Mouse (Mus musculus): Measurements from ENCODE around the gene Iqschfp. TPM values are rescaled to one million over a fixed set of nuclear protein-coding genes. Genes with fewer than 3 reads are reported as not detected.

The Iqschfp gene
- total RNA-seq, 1 experiment from 2014 or later = not detected

DNA sequence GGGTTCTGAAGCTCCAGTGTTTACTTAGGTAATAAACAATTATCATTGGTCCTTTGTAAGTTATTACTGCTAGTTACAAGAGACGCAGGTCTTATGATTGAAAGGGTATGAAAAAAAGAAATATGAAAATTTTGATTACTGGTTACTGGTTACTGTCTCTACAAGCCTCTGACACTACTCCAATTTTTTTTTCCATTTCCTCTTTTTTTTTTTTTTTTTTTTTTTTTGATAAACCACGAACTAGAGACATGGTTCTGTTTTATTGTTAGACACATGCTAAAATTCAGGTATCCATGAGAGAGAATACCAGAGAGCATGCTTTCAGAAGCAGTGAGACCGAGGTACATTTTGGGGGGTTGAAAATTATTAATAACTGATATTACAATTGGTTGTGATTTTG lies 43.8 kb downstream of the Iqschfp start:
- no peak for ATAC-seq (replicated peaks; ENCODE audit: insufficient number of reproducible peaks, low FRiP score, low TSS enrichment, poor library complexity, severe bottlenecking)

DNA sequence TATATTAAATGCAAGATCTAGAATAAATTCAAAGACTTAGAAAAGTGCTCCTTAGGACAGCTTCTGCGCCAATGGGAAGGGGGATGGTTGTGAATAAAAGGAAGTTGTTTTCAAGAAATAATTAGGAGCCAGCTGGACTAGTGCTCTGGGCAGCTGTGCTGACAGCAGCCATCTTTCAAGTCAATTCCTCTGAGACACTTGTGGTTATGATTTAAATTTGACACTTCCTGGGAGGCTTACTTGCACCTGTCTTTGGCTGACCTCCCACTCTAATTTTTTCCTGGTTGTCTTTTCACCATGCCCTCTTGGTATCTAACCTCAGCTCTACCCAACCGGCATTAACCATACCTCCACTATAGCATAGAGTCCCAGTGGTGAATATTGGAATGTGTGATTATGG lies 55.0 kb downstream of the Iqschfp start:
- ATAC-seq (replicated peaks; ENCODE audit: insufficient number of reproducible peaks, low FRiP score, low TSS enrichment, poor library complexity, severe bottlenecking) = no peak

DNA sequence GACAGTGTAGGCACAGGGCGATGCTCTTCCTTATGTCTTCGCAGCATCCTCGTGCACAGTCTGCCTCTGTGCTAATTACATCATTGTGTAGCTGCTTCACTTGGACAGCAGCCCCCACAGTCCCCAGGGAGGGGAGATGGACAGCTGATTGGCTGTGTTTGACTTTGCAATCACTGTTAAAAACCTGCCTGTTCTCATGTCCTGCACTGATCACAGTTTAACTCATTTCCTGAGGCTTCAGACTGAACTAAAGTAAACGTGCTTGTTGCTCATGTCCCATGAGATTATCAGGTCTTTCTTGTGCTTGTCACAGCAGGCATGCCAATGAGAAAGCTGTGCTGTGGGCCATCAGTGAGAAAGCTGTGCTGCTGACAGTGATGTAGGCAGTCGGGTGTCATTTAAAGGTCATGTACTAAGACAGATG lies 60.5 kb downstream of the Iqschfp start:
- no peak for ATAC-seq (replicated peaks; ENCODE audit: insufficient number of reproducible peaks, low FRiP score, low TSS enrichment, poor library complexity, severe bottlenecking)

DNA sequence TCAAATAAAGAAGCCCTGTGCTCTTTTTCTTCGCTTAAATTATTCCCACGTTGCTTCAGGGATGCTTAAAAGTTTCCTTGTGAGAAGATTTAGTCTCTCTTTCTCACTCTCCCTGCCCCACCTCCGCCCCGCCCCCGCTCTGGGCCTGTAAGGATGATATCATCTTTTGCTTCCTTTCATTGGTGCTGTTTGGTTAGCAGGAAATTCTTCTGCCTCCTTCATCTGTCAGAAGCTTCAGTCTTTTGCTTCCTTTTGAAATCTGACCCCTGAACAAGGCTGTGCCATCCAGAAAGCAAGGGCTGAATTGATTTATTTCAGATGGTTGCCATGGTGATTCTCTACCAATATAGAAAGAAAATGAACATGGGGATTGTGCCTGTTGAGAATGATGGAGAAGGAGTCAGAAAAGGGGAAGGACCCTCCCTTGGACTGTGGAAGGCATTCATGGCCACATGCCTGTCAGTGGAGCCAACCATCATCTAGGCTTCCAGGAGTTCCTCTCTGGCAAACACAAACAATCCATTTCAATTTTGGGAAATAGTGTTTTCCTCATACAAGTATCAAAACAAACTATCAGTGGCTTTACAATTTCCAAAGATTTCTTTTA lies 62.5 kb downstream of the Iqschfp start:
- ATAC-seq (replicated peaks; ENCODE audit: insufficient number of reproducible peaks, low FRiP score, low TSS enrichment, poor library complexity, severe bottlenecking) = no peak

DNA sequence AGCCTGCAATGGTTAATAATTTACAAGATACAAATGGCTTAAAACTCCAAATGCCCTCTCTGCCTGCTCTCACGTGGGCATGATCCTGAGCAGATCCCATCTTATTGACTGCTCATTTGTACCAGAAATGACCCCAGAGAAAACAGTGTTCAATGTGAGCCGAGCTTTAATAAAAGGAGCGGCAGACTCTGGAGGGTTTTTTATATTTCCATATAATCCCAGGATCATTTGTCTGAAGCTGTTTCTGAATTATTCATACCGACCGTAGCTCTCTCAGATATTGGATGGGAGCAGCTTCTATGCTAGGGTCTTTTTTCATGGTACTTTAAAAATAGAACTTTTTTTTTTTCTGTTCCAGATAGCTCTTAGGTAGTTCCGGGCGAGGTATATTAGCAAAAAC lies 67.6 kb downstream of the Iqschfp start:
- ATAC-seq (replicated peaks; ENCODE audit: insufficient number of reproducible peaks, low FRiP score, low TSS enrichment, poor library complexity, severe bottlenecking) = no peak

DNA sequence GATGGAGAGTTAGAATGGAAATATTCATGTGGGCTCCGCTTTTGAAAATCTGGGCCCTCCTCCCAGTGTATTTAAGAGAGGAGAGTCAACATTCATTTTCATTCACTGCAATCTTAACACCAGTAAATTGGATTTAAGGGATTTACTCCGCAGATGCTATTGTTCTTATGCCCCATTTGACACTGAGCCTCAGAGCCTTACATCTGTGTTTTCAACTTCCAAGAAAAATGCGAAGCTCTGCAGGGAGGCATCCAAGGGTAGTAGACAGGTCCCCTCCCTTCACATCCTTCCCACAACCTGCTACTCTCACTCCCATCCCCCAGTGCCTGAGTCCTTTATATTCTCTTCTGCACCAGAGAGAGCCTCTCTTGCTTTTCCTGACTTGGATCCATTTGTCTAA lies 68.1 kb downstream of the Iqschfp start:
- no peak for ATAC-seq (replicated peaks; ENCODE audit: insufficient number of reproducible peaks, low FRiP score, low TSS enrichment, poor library complexity, severe bottlenecking)

DNA sequence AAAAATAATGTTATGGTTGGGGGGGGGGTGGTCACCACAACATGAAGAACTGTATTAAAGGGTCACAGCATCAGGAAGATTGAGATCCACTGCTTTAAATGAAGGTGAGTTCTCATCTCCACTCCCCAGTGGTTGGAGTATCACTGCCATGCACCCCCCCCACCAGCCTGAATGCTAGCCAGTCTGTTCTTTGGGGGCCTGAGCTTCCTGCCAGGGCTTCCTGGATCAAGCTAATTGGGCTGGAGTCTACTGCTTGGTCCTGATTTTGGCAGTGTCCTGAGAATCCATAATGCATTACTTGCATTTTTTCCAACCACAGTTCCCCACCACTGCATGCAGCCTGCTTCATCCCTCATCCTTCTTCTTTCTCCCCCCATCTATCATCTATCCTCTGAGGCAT lies 68.7 kb downstream of the Iqschfp start:
- no peak for ATAC-seq (replicated peaks; ENCODE audit: insufficient number of reproducible peaks, low FRiP score, low TSS enrichment, poor library complexity, severe bottlenecking)

DNA sequence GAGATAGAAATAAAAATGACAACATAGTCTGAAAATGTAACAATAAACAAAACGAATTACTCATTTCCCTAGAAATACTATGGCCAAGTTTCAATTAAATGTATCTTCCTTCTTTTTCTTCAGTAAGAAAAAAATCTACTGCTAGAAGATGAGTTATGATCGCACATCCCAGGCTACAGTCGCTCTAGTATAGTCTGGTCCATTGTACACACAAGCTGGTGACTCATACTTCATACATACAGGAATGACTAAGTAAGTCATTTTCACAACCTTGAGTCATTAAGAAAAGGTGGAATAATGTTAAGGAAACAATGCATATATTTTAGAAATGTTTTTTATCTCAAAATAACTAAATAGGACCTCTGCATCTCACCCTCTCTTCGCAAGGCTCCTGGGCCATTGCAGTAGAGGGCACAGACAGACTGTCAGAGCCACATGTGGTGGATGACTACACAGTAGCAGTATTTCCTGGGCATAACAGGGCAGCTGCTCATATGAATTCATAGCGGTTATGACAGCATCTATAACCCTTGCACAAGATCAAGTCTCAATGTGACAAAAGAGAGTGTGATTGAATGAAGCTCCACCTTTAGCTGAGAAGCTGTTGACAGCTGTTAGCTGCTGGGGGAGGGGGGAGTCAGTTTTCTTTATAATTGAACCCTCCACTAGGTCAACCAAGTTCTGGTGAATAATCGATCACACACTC lies 70.1 kb downstream of the Iqschfp start:
- ATAC-seq (replicated peaks; ENCODE audit: insufficient number of reproducible peaks, low FRiP score, low TSS enrichment, poor library complexity, severe bottlenecking) = no peak

DNA sequence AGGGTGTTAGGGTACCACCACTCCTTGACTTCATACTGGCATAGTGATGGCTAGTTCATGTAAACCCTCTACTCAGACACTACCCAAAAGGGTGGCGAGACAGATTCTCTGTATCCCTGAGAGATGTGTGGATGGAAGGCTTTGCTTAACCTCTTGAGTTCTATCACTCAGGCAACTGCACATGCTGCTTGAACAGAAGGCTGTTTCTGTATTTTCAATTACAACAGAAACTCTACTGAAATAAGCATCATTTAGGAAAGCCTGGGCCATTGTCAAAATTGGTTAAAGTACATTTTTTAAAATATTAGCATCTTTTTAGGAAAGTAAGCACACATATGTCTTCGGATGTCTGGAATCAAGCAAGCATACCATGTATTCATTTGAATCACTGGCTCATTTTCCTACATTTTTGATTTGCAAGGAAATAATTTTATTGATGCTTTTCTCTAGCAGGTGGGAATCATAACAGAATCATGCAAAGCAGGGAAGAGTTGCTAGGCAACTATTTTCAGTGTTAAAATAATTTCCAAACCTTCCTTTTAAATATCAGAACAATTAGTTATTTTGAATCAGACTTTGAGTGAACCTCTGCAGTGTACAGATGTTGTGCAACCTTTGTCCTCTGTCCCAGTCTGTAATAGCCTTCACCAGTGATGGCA lies 82.4 kb downstream of the Iqschfp start:
- no peak for ATAC-seq (replicated peaks; ENCODE audit: insufficient number of reproducible peaks, low FRiP score, low TSS enrichment, poor library complexity, severe bottlenecking)

DNA sequence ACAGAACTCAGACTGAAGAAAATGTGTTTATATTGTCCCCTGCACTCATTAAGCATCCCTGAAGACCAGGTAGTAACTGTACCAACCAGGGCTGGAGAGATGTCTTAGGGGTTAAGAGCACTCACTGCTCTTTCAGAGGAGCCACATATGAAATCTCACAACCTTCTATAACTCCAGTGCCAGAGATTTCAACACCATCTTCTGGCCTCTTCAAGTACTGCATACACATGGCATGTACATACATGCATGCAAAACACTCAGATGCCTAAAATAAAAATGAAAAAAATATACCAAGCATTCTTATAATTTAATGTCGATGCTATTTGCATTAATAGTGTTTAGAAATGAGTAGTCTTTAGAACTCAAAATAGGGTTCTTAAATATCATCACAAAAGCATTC lies 88.0 kb downstream of the Iqschfp start:
- ATAC-seq (replicated peaks; ENCODE audit: insufficient number of reproducible peaks, low FRiP score, low TSS enrichment, poor library complexity, severe bottlenecking) = no peak

DNA sequence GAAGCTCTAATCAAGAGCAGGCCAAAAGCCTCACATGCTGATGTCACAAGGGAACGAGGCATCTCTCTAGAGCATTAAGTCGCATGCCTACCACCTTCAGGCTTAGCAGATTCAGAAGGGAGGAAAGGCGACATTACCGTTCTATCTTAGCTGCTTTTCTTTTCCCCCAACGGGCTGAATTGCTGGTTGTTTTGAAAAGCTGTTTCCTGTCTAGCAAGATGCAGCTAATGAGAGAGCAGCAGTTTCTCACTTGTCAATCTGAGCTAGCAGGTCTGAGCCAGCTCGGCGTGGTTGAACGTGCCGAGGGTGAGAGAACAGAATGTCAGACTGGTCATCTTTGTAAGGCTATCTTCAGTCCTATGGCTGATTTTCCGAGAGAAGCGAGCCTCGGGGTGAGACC lies 91.3 kb downstream of the Iqschfp start:
- no peak for ATAC-seq (replicated peaks; ENCODE audit: insufficient number of reproducible peaks, low FRiP score, low TSS enrichment, poor library complexity, severe bottlenecking)

DNA sequence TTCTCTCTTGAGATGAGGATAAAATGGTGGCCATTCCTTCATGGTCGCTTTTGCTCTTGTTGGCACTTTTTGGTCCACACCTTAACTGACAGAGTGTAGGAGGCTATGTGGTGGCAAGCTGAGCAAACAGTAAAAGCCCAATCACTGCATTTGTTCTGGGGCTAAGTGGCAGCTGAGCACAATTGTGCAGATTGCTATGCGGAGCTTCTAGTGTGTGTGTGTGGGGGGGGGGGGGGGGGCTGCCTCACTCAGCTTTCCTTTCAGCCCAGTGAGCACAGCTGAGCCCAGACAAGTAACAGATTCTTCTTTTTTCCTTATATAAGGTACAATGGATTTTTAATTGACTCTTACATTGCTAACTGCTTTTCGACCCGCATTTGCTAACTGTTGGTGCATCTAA lies 110.4 kb downstream of the Iqschfp start:
- ATAC-seq (replicated peaks; ENCODE audit: insufficient number of reproducible peaks, low FRiP score, low TSS enrichment, poor library complexity, severe bottlenecking) = no peak

DNA sequence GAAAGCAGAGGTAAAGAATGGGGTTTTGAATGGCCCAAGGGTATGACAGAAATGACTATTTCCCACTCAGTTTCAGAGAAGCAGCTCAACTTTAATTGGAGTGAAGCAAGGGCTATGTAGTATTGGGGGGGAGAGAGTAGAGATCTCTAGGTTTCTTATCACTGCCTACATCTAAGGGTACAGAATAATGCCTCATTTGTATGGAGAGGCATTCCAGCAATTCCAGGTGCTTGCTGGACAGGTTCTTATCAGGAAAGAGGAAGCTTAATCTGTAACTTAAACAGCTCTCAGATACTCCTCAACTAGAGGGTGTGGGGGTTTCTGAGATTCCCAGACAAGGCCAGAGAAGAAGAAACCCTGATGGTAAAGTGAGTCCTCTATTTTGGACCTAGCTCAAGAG lies 120.3 kb downstream of the Iqschfp start:
- ATAC-seq (replicated peaks; ENCODE audit: insufficient number of reproducible peaks, low FRiP score, low TSS enrichment, poor library complexity, severe bottlenecking) = no peak

DNA sequence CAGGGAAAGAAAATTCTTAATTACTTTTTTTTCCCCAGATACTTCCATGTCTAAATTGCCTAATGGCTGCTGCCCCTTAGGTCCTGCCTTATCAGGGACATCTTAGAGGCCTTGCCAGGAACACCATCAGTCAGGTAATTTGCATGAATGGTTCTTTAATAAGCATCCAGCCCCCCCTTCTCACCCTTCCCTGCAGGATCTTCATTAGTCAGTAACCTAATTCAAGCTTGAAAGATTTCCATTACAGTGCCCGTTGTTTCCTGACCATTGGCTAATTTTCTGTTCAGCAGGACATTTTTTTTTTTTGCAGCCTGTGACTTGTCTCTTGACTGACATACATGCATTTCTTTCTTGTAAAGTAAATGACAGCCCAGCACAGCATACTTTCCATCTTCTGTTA lies 123.8 kb downstream of the Iqschfp start:
- ATAC-seq (replicated peaks; ENCODE audit: insufficient number of reproducible peaks, low FRiP score, low TSS enrichment, poor library complexity, severe bottlenecking) = no peak

DNA sequence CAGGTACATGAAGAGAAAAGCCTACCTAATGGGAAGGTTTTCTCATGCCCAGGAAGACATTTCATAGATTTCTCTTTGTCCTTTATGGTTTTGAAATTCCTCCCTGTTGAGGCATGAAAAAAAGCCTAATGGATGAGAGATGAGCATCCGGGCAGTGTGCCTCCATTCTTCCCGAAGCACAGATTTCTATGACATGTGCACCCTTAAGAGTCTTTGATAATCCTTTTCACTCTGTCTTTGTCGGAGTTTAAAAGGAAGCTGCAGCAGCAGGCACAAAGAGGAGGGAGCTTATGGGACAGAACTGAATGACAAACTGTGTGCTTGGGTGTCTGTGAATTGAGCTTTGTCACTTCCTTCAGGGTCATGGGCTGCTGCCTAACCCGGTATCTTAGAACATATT lies 127.4 kb downstream of the Iqschfp start:
- no peak for ATAC-seq (replicated peaks; ENCODE audit: insufficient number of reproducible peaks, low FRiP score, low TSS enrichment, poor library complexity, severe bottlenecking)

DNA sequence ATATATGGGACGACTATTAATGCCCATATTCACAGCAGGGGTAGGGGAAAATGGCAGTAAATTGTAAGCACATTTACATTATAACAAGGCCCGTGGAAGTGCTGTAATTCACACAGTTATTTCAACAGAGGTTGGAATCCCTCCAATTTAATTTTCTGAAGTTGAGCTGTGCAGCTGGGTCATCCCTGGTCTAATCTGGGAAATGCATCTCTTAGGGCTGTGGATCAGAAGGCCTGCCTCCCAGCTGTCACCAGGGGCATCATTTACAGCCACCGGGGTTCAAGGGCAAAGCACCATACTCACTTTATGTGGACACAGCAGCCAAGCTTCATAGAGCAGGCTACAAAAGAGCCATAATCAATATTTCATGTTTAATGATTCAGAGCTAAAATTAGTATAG lies 144.1 kb downstream of the Iqschfp start:
- no peak for ATAC-seq (replicated peaks; ENCODE audit: insufficient number of reproducible peaks, low FRiP score, low TSS enrichment, poor library complexity, severe bottlenecking)

DNA sequence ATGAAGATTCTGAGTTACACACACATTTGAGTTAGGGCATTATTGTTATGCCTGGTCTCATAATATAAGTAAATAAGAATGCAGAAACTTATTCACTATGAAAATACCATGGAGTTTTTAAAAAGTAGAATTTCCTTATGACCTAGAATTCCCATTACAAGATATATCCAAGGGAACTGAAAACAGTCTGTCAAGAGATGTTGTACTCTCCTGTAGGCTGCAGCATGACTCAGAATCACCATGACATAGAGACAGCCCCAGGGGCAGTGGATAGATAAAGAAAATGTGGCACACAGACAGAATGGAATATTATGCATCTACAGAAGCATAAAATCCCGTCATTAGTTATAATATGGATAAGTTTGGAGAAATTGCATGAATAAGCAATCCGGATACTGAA lies 150.9 kb downstream of the Iqschfp start:
- ATAC-seq (replicated peaks; ENCODE audit: insufficient number of reproducible peaks, low FRiP score, low TSS enrichment, poor library complexity, severe bottlenecking) = no peak

DNA sequence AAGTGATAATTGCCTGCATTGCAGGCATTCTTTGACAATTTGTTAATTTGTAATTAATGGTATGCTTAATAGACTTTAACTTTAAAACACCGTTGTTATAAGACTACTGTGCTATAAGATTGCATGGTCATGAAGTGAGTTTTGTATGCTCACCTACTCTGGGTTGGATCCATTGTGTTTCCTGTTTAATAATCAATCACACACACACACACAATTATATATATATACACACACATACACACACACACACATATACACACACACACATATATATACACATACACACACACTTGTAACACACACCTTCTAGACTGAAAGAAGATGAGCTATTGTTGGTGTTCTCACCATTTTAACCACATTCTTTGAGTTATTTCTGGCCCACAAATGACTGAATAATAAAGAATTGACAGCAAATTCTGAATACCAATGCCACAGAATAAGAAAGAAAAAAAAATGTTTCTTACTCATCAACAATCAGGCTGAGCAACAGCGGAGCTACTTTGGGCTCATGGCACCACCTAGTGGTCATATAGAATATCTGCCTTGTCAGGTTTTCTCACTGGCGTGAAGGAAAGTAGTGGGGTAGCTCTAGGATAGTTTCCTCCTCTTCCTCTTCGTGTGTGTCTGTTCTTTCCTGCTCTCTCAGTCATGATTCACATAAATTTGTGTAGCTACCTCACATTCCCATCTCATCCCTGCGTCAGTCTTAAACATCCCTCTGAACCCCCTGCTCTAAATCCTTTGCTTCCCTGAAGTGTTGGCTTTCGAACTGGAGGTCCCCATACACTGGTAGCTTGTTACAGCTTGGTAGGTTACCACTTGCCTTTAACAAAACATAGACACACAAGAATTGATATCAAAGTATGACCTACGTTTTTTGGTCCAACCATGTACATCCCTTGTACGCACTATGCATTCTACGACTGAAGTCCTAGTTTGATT lies 153.7 kb downstream of the Iqschfp start:
- no peak for ATAC-seq (replicated peaks; ENCODE audit: insufficient number of reproducible peaks, low FRiP score, low TSS enrichment, poor library complexity, severe bottlenecking)

DNA sequence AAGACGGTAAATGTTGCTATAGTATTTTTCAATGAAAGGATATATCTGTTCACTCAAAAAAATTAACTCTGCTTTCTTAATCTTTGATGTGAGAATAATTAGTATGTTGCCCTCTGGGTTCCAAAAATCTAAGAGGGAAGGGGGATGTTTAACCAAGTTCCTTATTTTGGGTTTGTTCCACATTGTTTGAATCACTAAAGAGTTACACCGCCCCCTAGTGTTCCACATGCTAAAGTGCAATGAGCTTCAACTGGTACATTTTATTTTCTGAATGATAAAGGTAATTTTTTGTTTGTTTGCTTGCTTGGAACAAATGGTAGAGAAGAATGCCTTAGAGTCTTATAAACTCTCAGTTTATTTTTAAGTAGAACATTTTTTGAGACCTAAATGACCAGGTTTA lies 161.5 kb downstream of the Iqschfp start:
- ATAC-seq (replicated peaks; ENCODE audit: insufficient number of reproducible peaks, low FRiP score, low TSS enrichment, poor library complexity, severe bottlenecking) = no peak

Measured in monocyte, adult 5-6 weeks (primary cell).